Mouse (Mus musculus): ENCODE data around the gene Sar1b. TPM values are rescaled to one million over a fixed set of nuclear protein-coding genes. Genes with fewer than 3 reads are reported as not detected.
A peak's percentile ranks its signal among the peaks of the same experiment; 100 is the strongest.

The Sar1b gene
- total and polyA plus RNA-seq, 2 experiments from 2014 or later: 115 to 230 TPM

DNA sequence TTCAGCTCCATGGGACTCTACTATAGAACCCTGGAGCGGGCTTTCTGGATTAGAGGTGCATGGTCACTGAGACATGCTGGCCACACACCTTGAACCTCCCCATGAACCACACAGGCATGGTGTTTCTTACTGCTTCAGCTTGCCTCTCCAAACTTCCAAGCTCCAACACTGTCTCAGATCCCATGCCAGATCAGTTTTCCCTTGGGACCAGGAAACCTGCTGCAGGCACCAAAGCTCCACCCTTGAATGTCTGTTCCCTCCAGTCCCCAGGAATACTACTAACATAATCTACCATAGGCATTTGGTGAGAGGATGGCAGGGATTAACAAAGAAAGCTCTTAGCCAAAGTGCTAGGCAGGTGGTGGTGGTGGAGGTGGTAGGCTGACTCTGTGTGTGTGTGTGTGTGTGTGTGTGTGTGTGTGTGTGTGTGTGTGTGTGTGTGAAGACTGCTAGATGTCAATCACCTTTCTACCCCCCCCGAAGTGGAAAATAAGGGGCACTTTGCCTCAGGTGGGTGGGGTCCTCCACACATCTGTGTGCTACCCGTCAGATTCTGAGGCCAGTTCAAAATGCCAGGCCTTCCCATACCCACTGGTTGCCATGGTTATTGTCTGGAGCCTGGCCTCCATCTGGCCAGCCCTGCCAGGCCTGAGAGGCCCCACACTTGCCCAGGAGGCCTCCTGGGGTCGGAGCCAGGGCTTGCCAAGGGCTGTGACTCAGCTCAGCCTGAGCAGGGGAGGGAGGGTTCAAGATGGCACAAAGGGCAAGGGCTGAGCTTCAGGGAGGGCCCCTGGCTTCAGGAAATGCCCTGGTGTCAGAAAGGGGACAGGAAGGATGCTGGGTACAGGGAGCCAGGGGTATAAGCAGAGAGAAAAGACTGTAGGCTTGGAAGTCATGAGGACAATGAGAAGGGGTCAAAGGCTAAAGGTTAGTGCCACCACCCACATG lies 68.7 kb downstream of the Sar1b start:
- Histone ChIP-seq H3K27ac (ENCODE audit: low read depth, low read length) (no peak overlapping the region; the same call in 1 of the 2 replicates), H3K9me3 (ENCODE audit: low read length) (no peaks in the 10 kb centered on the region), H3K27me3 (ENCODE audit: insufficient read depth, low read length) (no peaks in the 10 kb centered on the region), H3K4me2 (ENCODE audit: low read depth, low read length, poor library complexity, severe bottlenecking) (no peak overlapping the region), H3K9ac (replicated peaks; ENCODE audit: low read length, poor library complexity, severe bottlenecking) (no peak overlapping the region), H3K4me1 (ENCODE audit: insufficient read depth, low read length) (no peaks in the 10 kb centered on the region), H3K4me3 (ENCODE audit: low read depth, low read length) (no peak overlapping the region), H3K36me3 (ENCODE audit: insufficient read depth, low read length) (peaks cover 9% of the 10 kb centered on the region; the same call in 1 of the 2 replicates)
- ATAC-seq (ENCODE audit: low FRiP score) (peak; percentile 69; the same call in 1 of the 2 replicates), DNase-seq (ENCODE audit: low spot score) (peak; percentile 83)
- no peak for TF ChIP-seq CTCF (IDR thresholded peaks at IDR 0.05)
- 54% methylated on average over 4 of the region's 4 CpGs for WGBS

DNA sequence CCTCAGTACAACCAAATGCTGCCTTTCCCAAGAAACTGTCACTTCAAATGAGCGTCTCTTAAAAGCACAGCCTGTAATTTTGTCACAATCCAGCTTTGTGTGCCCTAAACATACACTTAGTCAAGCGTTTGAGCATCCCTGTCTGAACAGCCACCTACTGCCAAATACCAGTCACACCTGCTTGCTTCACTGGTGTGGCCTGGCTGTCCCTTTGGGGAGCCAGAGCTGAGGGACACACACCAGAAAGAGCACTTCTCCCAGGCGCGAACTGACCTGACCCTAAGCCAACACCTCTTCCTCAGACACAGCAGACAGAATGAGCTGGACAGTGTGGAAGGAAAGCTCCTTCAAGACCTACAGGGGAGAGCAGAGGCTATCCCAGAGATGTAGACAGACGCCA lies 69.5 kb downstream of the Sar1b start:
- H3K9me3 ChIP-seq (ENCODE audit: low read length): no peaks in the 10 kb centered on the region
- no peaks in the 10 kb centered on the region for H3K27me3 ChIP-seq (ENCODE audit: insufficient read depth, low read length)
- no peak overlapping the region for H3K4me3 ChIP-seq (ENCODE audit: low read depth, low read length)
- no peak for DNase-seq (ENCODE audit: low spot score)
- 73% methylated on average over 5 of the region's 5 CpGs for WGBS
- H3K4me1 ChIP-seq (ENCODE audit: insufficient read depth, low read length): no peaks in the 10 kb centered on the region
- no peak overlapping the region for H3K27ac ChIP-seq (ENCODE audit: low read depth, low read length)
- no peak for TF ChIP-seq CTCF (IDR thresholded peaks at IDR 0.05)
- peaks cover 9% of the 10 kb centered on the region; the same call in 1 of the 2 replicates for H3K36me3 ChIP-seq (ENCODE audit: insufficient read depth, low read length)
- H3K4me2 ChIP-seq (ENCODE audit: low read depth, low read length, poor library complexity, severe bottlenecking): no peak overlapping the region
- no peak for ATAC-seq (ENCODE audit: low FRiP score)
- H3K9ac ChIP-seq (replicated peaks; ENCODE audit: low read length, poor library complexity, severe bottlenecking): no peak overlapping the region

DNA sequence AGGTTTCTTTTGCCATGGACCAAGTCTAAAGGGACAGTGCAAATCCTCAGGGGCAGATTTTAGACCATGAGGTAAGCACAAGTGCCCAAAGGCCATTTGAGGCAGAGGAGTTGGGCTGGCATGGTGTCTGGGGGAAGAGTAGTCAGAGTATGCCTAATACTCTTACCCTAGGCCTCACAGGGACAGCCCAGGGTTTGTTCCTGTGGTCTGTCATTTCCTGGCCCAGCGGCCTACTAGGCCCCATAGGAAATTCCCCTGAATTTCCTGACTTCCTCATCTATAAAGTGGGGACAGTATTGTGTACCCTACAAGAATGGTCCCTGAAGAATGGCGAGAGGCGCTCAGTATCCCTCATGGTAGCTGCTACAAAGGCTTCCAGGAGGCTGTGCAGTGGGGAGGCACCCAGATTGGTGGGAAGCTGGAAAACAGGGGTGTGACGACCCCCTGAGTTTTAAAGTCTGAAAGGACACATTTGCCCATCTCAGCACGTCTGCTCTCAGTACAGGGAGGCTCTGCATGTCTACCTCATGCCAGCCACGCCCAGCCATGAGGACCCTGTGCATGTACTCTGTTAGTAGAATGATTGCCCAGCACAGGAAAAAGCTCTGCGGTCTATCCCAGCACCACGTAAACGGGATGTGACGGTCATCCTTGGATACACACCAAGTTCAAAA lies 70.0 kb downstream of the Sar1b start:
- WGBS: 92% methylated on average over 10 of the region's 10 CpGs
- no peak overlapping the region for H3K4me2 ChIP-seq (ENCODE audit: low read depth, low read length, poor library complexity, severe bottlenecking)
- no peak for TF ChIP-seq CTCF (IDR thresholded peaks at IDR 0.05)
- H3K9me3 ChIP-seq (ENCODE audit: low read length): no peaks in the 10 kb centered on the region
- no peaks in the 10 kb centered on the region for H3K27me3 ChIP-seq (ENCODE audit: insufficient read depth, low read length)
- no peak overlapping the region for H3K9ac ChIP-seq (replicated peaks; ENCODE audit: low read length, poor library complexity, severe bottlenecking)
- H3K4me3 ChIP-seq (ENCODE audit: low read depth, low read length): no peak overlapping the region
- DNase-seq (ENCODE audit: low spot score): no peak
- no peaks in the 10 kb centered on the region for H3K4me1 ChIP-seq (ENCODE audit: insufficient read depth, low read length)
- ATAC-seq (ENCODE audit: low FRiP score): no peak
- H3K27ac ChIP-seq (ENCODE audit: low read depth, low read length): no peak overlapping the region
- peaks cover 9% of the 10 kb centered on the region; the same call in 1 of the 2 replicates for H3K36me3 ChIP-seq (ENCODE audit: insufficient read depth, low read length)

DNA sequence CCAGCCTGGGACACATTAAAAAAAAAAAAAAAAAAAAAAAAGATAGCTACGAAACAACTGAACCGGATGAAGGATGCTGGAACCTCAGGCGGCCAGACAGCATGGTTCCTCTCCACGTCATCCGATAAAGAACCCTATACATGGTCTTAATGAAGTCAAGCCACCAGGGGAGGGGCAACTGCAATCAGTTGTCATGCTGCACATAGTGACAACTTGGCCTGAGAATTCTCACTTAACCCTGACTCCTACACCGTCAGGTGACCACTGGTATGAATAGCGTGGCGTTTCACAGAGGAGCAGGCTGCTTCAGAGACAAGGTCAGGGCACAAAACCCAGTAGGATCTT lies 70.6 kb downstream of the Sar1b start:
- no peak overlapping the region for H3K9ac ChIP-seq (replicated peaks; ENCODE audit: low read length, poor library complexity, severe bottlenecking)
- peaks cover 7% of the 10 kb centered on the region; the same call in 1 of the 2 replicates for H3K36me3 ChIP-seq (ENCODE audit: insufficient read depth, low read length)
- TF ChIP-seq CTCF (IDR thresholded peaks at IDR 0.05): no peak
- no peaks in the 10 kb centered on the region for H3K27me3 ChIP-seq (ENCODE audit: insufficient read depth, low read length)
- H3K9me3 ChIP-seq (ENCODE audit: low read length): no peaks in the 10 kb centered on the region
- H3K4me3 ChIP-seq (ENCODE audit: low read depth, low read length): no peak overlapping the region
- H3K27ac ChIP-seq (ENCODE audit: low read depth, low read length): no peak overlapping the region
- no peak for ATAC-seq (ENCODE audit: low FRiP score)
- no peak for DNase-seq (ENCODE audit: low spot score)
- WGBS: 90% methylated on average over 8 of the region's 8 CpGs
- H3K4me2 ChIP-seq (ENCODE audit: low read depth, low read length, poor library complexity, severe bottlenecking): no peak overlapping the region
- no peaks in the 10 kb centered on the region for H3K4me1 ChIP-seq (ENCODE audit: insufficient read depth, low read length)

DNA sequence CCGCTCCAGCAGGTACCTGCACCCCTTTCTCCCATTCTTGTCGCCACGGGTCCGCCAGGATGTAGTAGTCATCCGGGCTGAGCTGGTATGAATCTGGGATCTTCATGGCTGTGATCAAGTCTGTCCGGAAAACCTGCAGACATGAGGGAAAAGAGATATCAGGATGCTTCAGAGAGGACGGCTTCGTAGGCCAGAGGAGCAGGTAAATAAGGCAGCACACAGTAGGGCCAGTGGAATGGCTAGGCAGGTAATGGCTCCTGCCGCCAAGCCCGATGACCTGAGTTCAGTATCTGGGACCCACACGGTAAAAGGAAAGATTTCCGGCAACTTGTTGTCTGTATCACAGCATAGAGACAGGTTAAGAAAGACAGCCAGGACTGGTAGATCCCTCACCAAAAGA lies 72.1 kb downstream of the Sar1b start:
- no peak overlapping the region for H3K4me2 ChIP-seq (ENCODE audit: low read depth, low read length, poor library complexity, severe bottlenecking)
- no peaks in the 10 kb centered on the region for H3K27me3 ChIP-seq (ENCODE audit: insufficient read depth, low read length)
- WGBS: 95% methylated on average over 12 of the region's 12 CpGs
- TF ChIP-seq CTCF (IDR thresholded peaks at IDR 0.05): no peak
- H3K27ac ChIP-seq (ENCODE audit: low read depth, low read length): no peak overlapping the region
- H3K9me3 ChIP-seq (ENCODE audit: low read length): no peaks in the 10 kb centered on the region
- DNase-seq (ENCODE audit: low spot score): no peak
- no peak overlapping the region for H3K9ac ChIP-seq (replicated peaks; ENCODE audit: low read length, poor library complexity, severe bottlenecking)
- H3K4me3 ChIP-seq (ENCODE audit: low read depth, low read length): no peak overlapping the region
- H3K4me1 ChIP-seq (ENCODE audit: insufficient read depth, low read length): no peaks in the 10 kb centered on the region
- no peaks in the 10 kb centered on the region for H3K36me3 ChIP-seq (ENCODE audit: insufficient read depth, low read length)
- no peak for ATAC-seq (ENCODE audit: low FRiP score)

DNA sequence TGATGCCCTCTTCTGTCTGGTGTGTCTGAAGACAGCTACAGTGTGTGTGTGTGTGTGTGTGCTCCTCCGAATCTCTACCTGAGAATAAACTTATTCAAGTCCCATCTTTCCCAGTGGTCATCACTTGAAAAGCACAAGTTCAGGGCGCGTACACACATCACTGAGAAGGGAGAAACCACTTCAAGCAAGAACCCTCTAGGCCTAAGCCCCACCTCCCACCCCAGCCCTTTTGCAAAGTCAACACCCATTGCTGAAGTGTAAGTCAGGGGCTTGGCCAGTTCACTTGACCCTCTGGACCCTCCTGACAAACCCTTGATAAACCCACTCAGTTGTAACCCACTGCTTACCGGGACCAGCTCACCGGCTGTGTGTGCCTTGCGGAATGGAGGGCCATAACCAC lies 73.0 kb downstream of the Sar1b start:
- Histone ChIP-seq H3K9ac (replicated peaks; ENCODE audit: low read length, poor library complexity, severe bottlenecking) (no peak overlapping the region), H3K4me3 (ENCODE audit: low read depth, low read length) (no peak overlapping the region), H3K4me1 (ENCODE audit: insufficient read depth, low read length) (no peaks in the 10 kb centered on the region), H3K27me3 (ENCODE audit: insufficient read depth, low read length) (no peaks in the 10 kb centered on the region), H3K36me3 (ENCODE audit: insufficient read depth, low read length) (no peaks in the 10 kb centered on the region), H3K27ac (ENCODE audit: low read depth, low read length) (no peak overlapping the region), H3K9me3 (ENCODE audit: low read length) (no peaks in the 10 kb centered on the region), H3K4me2 (ENCODE audit: low read depth, low read length, poor library complexity, severe bottlenecking) (no peak overlapping the region)
- WGBS: 86% methylated on average over 6 of the region's 6 CpGs
- DNase-seq (ENCODE audit: low spot score) (no peak), ATAC-seq (ENCODE audit: low FRiP score) (no peak)
- TF ChIP-seq CTCF (IDR thresholded peaks at IDR 0.05): no peak
